In genomic region chr3:79852654-79853166, GRCm38 (mm10) we compare ENCODE assay signal across 8 mouse cellular contexts. TPM values are rescaled to one million over a fixed set of nuclear protein-coding genes. Genes with fewer than 3 reads are reported as not detected.
DNase-seq lines count a peak whose midpoint lies in the region; ATAC-seq and TF ChIP-seq lines count a peak whose summit lies in the region.

Gene Tmem144 (minus strand): TSS chr3:79852773.

- H3K27me3 ChIP-seq in forebrain, embryonic 11.5 days (ENCODE audit: control insufficient read depth, insufficient read depth, low read length), result no peaks in the 10 kb centered on the region
- H3K27me3 ChIP-seq in forebrain, embryonic 10.5 days (ENCODE audit: poor library complexity, severe bottlenecking), result no peaks in the 10 kb centered on the region
- 0 out of 2 replicates have a peak, but pooled peaks cover 2% of the 10 kb centered on the region for H3K27me3 ChIP-seq in neural tube, embryonic 15.5 days (replicated peaks)

- no peak for TF ChIP-seq CTCF in cortical plate, adult 2 months (IDR thresholded peaks at IDR 0.05; ENCODE audit: extremely low read depth, insufficient read depth, low read length)

- 42% methylated on average over 8 of the region's 8 CpGs for WGBS in forebrain, embryonic 11.5 days
- 36% methylated on average over 8 of the region's 8 CpGs for WGBS in forebrain, embryonic 10.5 days
- 64% methylated on average over 8 of the region's 8 CpGs for WGBS in neural tube, embryonic 15.5 days

- no peak within 1 kb of the TSS for H3K9ac ChIP-seq in forebrain, embryonic 11.5 days (ENCODE audit: low read length)
- H3K9ac ChIP-seq in neural tube, embryonic 15.5 days (replicated peaks), result no peak within 1 kb of the TSS

- TF ChIP-seq POLR2A in cortical plate, adult 2 months (IDR thresholded peaks at IDR 0.05; ENCODE audit: extremely low read depth, insufficient read depth, low read length), result peak; percentile 46; the same call in 1 of the 2 replicates

- no peak for DNase-seq in forebrain, embryonic 11.5 days (ENCODE audit: low spot score)
- no peak for DNase-seq in forebrain, embryonic 10.5 days (ENCODE audit: extremely low spot score, low spot score)
- DNase-seq in layer of hippocampus, adult 9-11 months, result peak; percentile 81
- no peak for DNase-seq in thymus, postnatal 25 days
- no peak for DNase-seq in thymus, postnatal 10 days (ENCODE audit: low spot score in 2 of 2)

- H3K4me2 ChIP-seq in forebrain, embryonic 11.5 days (ENCODE audit: low read depth, low read length, severe bottlenecking), result no peak within 1 kb of the TSS
- no peak within 1 kb of the TSS for H3K4me2 ChIP-seq in neural tube, embryonic 15.5 days

- peak; percentile 31; the same call in 1 of the 2 replicates for ATAC-seq in forebrain, embryonic 11.5 days (replicated peaks; ENCODE audit: low FRiP score)
- ATAC-seq in megakaryocyte, adult 5-6 weeks (ENCODE audit: poor library complexity, severe bottlenecking), result peak; percentile 67
- no peak for ATAC-seq in neural tube, embryonic 15.5 days (ENCODE audit: low FRiP score)

- no peaks in the 10 kb centered on the region for H3K36me3 ChIP-seq in forebrain, embryonic 11.5 days (ENCODE audit: control insufficient read depth, insufficient read depth, low read length)
- H3K36me3 ChIP-seq in forebrain, embryonic 10.5 days (replicated peaks), result no peaks in the 10 kb centered on the region
- H3K36me3 ChIP-seq in neural tube, embryonic 15.5 days, result no peaks in the 10 kb centered on the region

- H3K4me3 ChIP-seq in forebrain, embryonic 11.5 days (ENCODE audit: low read depth, low read length), result no peak within 1 kb of the TSS
- no peak within 1 kb of the TSS for H3K4me3 ChIP-seq in forebrain, embryonic 10.5 days
- H3K4me3 ChIP-seq in cortical plate, adult 2 months (ENCODE audit: insufficient read depth, low read length), result no peak within 1 kb of the TSS
- H3K4me3 ChIP-seq in neural tube, embryonic 15.5 days (replicated peaks), result no peak within 1 kb of the TSS

- H3K27ac ChIP-seq in forebrain, embryonic 11.5 days (ENCODE audit: low read depth, low read length), result no peak within 1 kb of the TSS
- H3K27ac ChIP-seq in forebrain, embryonic 10.5 days, result no peak within 1 kb of the TSS
- H3K27ac ChIP-seq in cortical plate, adult 2 months (ENCODE audit: insufficient read depth, low read length), result 0 out of 2 replicates have a peak within 1 kb of the TSS, but pooled peaks have one; percentile 48
- H3K27ac ChIP-seq in neural tube, embryonic 15.5 days (replicated peaks), result no peak within 1 kb of the TSS

- H3K4me1 ChIP-seq in forebrain, embryonic 11.5 days (replicated peaks; ENCODE audit: control insufficient read depth, insufficient read depth, low read length), result no peaks in the 10 kb centered on the region
- H3K4me1 ChIP-seq in forebrain, embryonic 10.5 days, result peaks cover 7% of the 10 kb centered on the region; the same call in 1 of the 2 replicates
- H3K4me1 ChIP-seq in cortical plate, adult 2 months (ENCODE audit: control insufficient read depth, insufficient read depth, low read length), result peaks cover 5% of the 10 kb centered on the region; the same call in 1 of the 2 replicates
- no peaks in the 10 kb centered on the region for H3K4me1 ChIP-seq in neural tube, embryonic 15.5 days

- no peaks in the 10 kb centered on the region for H3K9me3 ChIP-seq in forebrain, embryonic 11.5 days (ENCODE audit: control insufficient read depth, low read length)
- no peaks in the 10 kb centered on the region for H3K9me3 ChIP-seq in forebrain, embryonic 10.5 days
- no peaks in the 10 kb centered on the region for H3K9me3 ChIP-seq in neural tube, embryonic 15.5 days (replicated peaks)

RNA-seq across cellular contexts. Expression of gene Tmem144, which starts in this region (rescaled TPM):
- polyA plus RNA-seq in forebrain, embryonic 11.5 days (2014; fragmentation: Nextera tagmentation; extraction: Ambion mirVana), result 3.5 and 4.2 TPM in 2 replicates
- 3.7 and 4.1 TPM in 2 replicates for polyA plus RNA-seq in forebrain, embryonic 10.5 days (2016; fragmentation: Nextera tagmentation; extraction: Ambion mirVana)
- 4.1 and 5.2 TPM in 2 replicates for polyA plus RNA-seq in cortical plate, adult 2 months (2012; rRNA removed)
- total RNA-seq in megakaryocyte, adult 5-6 weeks (2015), result 1.9 and 2.7 TPM in 2 replicates
- total RNA-seq in megakaryocyte, adult 5-6 weeks (2017), result 1.2 and 1.5 TPM in 2 replicates
- 1.5 and 1.7 TPM in 2 replicates for polyA plus RNA-seq in neural tube, embryonic 15.5 days (2015; fragmentation: Nextera tagmentation; extraction: Ambion mirVana)
